Mouse (Mus musculus) heart, postnatal 10 days (tissue): ENCODE measurements at regions not wholly inside any gene's neighbourhood (a gene's known extent, or its start where the extent isn't known, plus 50 kb on each side); places are given as distances from the start of the nearest gene placed in this dataset.

Experiments
- DNase-seq, 2 experiments: peaks; one replicate each; pipeline ENCODE4 v3.0.0; 2021
- intact Hi-C: fragments of 180-260 bp; cut with DNase I; formaldehyde crosslinking; loops from one replicate; pipeline ENCODE4 v1.15.1; 2025

- intact Hi-C loops: no loop called here
- DNase-seq: no peak
Observed at GRCm38 (mm10) chr6:99995970-99996956, 270.1 kb upstream of the Prok2 start.

- intact Hi-C loops: no loop called here
- DNase-seq: peak in 1 of 2 experiments; percentile 33
Observed at GRCm38 (mm10) chr6:99994026-99994425, 267.8 kb upstream of the Prok2 start.

DNA sequence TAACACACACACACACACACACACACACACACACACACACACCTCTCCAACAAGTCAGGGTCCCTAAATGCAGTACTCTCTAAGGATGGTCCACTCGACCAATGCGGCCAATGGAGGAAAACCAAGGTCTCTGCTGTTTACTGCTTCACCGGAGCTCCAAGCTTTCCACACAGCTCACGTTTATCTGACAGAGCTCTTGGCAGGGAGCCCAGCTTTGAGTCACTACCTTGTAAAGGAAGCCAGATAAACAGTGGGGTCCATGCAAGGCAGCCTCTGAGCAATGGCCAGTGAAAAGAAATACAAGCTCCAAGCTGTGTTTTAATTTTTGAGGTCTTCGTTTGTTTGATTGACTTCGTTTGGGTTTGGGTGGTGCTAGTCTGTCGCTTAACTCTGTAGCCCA lies 264.9 kb upstream of the Prok2 start:
- intact Hi-C loops: no loop called here

DNA sequence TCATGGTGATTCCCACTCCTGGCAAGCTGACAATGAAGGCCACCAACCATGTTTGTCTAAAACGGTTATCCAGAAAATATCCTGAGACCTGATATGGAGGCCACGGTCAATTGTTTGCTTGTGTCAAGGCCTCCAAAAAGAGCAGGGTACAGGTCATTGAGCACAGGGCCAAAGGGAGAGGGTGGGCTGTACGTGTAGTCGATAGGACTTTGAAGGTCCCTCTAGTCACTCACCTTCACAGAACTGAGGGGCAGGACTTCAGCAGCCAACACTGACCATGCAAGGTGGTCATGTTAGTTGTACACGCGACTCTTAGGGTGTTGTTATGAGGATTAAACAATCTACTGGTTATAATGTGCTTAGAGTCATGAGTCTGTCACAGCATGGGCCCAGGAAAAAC lies 264.4 kb upstream of the Prok2 start:
- DNase-seq: no peak
- intact Hi-C loops: no loop called here

More for the DNA sequence above, 264.9 kb upstream of the Prok2 start:
- peak; percentile 91 to 92 for DNase-seq

DNA sequence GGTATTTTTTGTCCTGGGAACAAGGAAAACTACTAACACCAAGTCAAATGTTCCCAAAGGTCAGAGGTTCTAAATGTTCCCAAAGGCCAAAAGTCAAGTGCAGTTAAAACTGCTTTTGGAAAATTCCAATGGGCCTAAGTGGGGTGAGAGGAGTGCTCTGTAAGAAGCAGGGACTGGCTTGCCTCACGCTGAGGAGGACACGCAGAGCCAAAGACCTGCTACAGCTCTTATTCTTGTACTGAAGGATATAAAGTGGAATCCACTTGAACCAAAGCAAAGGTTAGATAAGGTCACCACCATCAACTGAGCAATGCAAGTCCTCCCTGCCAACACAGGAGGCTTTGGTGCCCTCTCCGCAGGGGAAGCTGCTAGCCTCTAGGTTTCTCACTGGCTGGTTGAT lies 260.3 kb upstream of the Prok2 start:
- intact Hi-C loops: no loop called here
- DNase-seq: no peak

DNA sequence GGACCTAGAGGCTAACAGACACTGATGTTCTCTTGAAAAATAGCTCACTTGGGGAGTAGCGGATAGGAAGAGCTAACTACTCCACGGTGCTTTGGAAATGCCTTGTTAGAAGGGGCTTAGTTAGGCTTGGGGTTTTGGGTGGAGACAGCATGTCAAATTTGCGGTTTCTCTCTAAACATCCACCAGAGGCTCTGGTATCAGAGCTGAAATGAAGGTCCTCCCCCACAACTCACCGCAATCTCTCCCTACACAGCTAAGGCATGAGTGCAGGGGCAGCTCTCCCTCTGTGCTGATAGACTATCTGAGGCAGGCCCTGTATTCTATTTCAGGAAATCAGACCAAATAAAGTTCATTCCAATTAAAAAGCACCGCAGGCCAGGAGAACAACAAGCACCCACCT lies 259.1 kb upstream of the Prok2 start:
- no peak for DNase-seq
- intact Hi-C loops: no loop called here

DNA sequence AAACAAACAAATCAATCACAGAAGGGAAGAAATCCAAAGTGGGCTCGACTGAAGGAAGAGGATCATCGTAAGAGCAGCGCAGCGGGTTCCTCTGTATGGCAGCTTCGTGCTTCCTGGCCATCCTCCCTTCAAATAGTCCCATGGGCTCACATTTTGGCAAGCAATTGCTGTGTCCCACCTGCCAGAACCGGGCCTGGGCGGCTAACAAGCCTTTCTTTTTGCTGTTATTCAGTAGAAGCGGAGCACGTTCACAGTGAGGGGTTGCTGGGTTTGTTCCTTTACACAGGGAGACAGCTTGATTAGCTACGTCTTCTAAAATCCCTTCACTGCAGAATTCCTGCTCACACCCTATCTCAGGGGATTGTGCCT lies 258.6 kb upstream of the Prok2 start:
- intact Hi-C loops: no loop called here
- DNase-seq: no peak

DNA sequence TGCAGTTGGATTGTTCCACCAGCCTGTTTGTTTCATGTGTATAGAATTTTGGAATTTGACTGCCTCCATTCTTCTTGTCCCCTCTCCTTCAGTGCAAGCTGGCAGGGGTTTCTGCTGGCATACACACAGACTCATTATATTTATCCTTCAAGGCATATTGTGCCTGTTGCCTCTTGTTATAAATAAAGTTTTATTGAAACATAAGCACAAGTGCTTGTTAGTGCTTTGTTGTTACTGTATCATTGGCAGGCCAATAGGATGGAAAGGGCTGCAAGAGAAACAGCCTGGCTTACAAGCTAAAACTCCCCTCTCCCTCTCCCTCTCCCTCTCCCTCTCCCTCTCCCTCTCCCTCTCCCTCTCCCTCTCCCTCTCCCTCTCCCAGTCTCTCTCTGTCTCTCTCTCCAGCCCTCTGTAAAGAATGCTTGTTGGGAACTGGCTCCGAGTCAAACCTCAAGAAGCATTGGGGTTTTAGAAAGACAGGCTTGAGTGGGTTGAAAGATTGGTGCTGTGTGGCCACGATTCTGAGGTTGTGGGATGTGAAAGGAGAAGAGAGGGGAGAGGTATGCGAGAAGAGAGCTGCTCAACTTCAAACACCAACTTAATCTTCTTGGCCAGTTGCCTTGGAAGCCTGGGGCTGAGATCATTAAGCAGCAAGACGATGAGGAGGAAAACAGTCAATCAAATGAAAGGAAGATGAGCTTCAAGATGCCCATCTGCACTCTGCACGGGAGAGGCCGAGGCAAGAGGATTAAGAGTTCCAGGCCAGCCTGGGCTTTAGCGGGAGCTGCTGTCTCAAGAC lies 258.1 kb upstream of the Prok2 start:
- intact Hi-C loops: no loop called here
- DNase-seq: no peak

- no peak for DNase-seq
- intact Hi-C loops: no loop called here
Observed at GRCm38 (mm10) chr6:99979614-99980013, 253.4 kb upstream of the Prok2 start.

DNA sequence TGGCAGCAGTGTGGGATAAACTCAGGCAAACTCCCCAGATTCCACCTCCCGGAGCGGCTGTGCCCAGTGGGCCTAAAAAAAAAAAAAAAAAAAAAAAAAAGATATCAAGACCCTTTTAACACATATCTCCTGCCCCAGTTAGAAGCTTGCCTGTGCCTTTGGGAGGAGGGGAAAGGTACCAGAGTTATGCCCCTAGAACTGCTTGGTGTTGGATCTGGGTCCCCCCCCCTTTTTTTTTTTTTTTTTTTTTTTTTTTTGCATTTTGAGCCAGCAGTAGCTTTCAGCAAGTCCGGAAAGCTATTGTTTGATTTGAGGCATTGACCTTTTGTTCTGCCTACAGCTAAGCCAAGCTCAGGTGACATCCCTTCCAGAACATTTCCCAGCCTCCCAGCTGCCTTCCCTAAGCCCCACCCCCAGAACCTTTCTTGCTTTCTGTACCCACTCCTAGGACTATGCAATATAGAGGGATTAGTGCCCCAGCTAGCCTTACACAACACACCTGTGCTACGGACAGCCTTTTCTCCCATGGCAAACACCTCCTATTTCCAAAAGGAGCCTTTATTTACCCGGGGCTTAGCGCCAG lies 252.1 kb upstream of the Prok2 start:
- DNase-seq: no peak
- intact Hi-C loops: no loop called here

- no peak for DNase-seq
- intact Hi-C loops: no loop called here
Observed at GRCm38 (mm10) chr6:99976144-99976543, 250.0 kb upstream of the Prok2 start.

DNA sequence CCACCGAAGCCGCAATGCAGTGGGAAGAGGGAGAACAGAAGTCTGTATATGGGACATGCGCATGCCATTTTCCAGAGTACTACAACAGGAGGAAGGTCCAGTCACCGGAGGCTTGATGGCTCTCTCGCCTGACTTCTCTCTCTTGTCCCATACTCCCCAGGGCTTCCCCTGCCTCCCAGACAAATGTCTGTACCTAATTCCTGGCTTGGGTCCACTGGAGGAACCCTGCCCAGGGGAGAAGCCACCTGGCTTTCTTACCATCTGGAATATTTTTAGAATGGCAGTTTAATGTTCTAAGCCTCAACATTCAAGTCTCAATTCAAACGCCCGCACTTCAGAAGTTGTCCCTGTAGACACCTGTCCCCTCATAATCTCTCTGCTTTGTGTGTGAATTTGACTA lies 249.3 kb upstream of the Prok2 start:
- no peak for DNase-seq
- intact Hi-C loops: no loop called here

- intact Hi-C loops: loop anchor here (5.0 kb wide), 1 partner anchor 83 kb away; no protein-coding TSS in a partner anchor
Observed at GRCm38 (mm10) chr6:99974464-99974863, 248.3 kb upstream of the Prok2 start.

DNA sequence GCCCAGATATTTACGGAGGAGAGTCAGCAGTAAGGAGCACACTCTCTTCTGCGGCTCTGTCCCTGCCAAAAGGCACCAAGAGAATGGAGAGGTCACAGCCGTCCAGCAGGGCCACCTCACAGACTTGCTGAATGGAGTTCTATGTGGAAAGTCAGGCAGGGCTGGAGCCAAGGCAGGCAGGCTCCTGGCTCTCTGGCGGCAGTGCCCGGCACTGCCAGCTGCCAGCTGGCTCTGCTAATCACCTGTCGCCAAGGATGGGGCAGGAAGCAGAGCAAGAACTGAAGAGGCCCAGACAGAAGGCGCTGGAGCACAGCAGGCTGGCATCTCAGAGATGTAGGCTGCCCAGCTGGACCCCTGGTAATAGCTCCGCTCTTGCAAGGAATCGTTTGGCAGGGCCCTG lies 245.2 kb upstream of the Prok2 start:
- peak; percentile 65 to 69 for DNase-seq
- intact Hi-C loops: loop anchor here (5.0 kb wide), 1 partner anchor 86 kb away; no protein-coding TSS in a partner anchor

More at GRCm38 (mm10) chr6:99974464-99974863, 248.3 kb upstream of the Prok2 start:
- peak; percentile 46 to 55 for DNase-seq

DNA sequence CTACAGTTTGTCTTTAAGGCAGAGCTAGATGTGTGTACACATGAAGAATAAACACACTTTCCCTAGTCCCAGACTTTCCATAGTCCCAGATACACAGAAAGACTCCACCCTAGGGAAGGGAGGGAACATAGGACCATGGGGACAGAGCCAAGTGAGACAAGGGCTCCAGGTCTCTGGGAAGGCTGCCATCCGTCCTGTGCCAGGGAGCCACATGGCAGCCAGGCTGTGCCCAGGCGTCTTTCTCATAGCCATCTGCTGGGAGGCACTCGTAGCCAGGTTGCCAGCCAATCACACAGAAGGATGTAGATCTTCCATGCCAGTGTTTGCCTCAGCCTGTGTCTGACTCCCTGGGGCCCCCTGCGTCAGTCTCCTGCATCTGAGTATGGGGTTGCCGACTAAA lies 242.7 kb upstream of the Prok2 start:
- intact Hi-C loops: loop anchor here (5.0 kb wide), 1 partner anchor 37 kb away; no protein-coding TSS in a partner anchor
- DNase-seq: peak; percentile 87 to 88

- intact Hi-C loops: loop anchor here (5.0 kb wide), 1 partner anchor 35 kb away; no protein-coding TSS in a partner anchor
- DNase-seq: peak; percentile 42 to 44
Observed at GRCm38 (mm10) chr6:99967465-99967864, 241.3 kb upstream of the Prok2 start.

DNA sequence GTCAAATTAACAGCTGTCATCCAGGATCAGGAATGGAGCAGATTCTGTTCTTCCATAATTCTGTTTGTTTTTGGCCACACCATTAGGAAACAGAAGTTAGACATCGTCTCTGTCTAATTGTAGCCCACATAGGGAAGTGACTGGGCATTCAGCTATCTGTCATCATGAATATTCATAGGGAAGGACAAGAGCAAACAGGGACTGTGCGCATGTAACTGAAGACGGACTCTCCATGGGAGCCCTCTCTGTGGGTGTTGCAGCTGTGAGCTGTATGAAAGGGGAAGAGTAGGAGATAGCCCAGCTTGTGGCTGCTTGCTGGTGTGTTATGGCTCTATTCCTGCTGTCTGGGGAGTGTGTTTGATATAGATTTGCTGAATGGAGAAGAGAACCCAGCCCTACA lies 238.3 kb upstream of the Prok2 start:
- intact Hi-C loops: no loop called here
- no peak for DNase-seq

DNA sequence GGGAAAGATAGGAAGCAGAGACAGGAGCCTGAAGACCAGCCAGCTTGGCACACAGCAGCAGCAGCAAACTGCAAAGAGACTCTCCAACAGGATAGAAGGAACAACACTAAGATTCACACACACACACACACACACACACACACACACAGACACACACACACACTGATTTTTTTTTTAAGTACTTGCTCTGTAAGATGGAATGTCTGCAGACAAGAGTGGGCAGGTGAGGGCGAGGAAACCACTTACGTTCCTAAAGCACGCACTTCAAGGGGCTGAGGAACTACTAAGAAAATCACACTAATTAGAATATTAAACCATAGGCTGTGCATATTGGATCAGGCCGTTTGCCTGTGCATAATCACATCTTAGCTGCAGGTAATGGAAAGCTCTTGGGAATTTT lies 237.8 kb upstream of the Prok2 start:
- intact Hi-C loops: no loop called here
- no peak for DNase-seq

GRCm38 (mm10) chr6:99959371-99959770 lies 233.2 kb upstream of the Prok2 start:
- intact Hi-C loops: no loop called here
- DNase-seq: no peak

DNA sequence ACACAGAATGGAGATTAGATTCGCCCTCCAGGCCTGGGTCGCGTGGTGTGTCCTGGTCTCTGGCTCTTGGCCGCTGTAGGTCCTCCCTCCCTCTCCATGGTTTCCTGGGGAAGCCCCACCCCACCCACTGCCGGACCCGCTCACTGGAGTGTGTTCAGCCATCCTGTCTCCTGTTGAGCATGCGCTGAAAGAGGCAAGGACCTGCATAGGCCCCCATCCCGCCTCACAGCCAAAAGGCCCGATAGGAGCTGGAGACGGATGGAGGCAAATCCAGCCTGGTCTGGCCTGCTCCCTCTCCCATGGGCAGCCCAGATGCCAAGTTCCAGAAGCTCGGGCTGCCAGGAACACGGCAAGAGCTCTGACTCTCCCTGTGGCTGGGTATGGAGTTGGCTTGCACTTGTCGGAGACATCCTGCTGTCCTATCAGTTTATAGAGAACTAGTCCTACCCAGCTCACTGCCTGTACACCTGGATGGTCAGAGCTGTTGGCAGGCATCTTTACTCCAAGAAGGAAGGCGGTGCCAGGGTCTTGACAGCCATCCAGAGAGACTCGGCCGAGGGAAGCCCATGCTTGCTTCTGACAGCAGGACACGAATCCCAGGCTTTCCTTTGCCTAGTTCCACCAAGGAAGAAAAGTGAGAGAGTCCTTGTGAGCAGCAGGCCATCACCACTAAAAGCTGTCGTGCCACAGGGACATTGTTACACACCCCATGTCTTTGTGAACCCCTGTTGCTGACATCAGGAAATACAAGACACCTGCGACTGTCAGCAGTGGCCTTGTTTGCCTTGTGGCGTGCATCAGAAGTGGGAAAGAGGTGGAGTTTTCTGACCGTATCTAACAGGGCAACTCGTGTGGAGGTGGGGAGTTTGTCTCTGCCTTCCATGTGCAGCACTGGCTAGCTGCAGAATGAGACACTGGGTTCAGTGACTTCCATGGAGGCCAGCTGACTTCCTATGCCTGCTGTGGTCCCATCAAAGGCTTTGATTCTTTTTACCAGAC lies 228.9 kb upstream of the Prok2 start:
- DNase-seq: no peak
- intact Hi-C loops: no loop called here
